Mouse (Mus musculus): ENCODE results near the gene Slc9a6.

Gene Slc9a6

GRCm38 (mm10) chrX:56665226-56665973 lies 55.8 kb downstream of the Slc9a6 start:
- no peak for DNase-seq (ENCODE audit: inconsistent ontology term)

- no peak for DNase-seq (ENCODE audit: inconsistent ontology term)
Measured at GRCm38 (mm10) chrX:56667296-56667695, 57.7 kb downstream of the Slc9a6 start.

- no peak for DNase-seq (ENCODE audit: inconsistent ontology term)
Measured at GRCm38 (mm10) chrX:56668051-56668450, 58.5 kb downstream of the Slc9a6 start.

- no peak for DNase-seq (ENCODE audit: inconsistent ontology term)
Measured at GRCm38 (mm10) chrX:56668501-56668900, 58.9 kb downstream of the Slc9a6 start.

GRCm38 (mm10) chrX:56675556-56675955 lies 66.0 kb downstream of the Slc9a6 start:
- DNase-seq (ENCODE audit: inconsistent ontology term): no peak

- no peak for DNase-seq (ENCODE audit: inconsistent ontology term)
Measured at GRCm38 (mm10) chrX:56677736-56678135, 68.2 kb downstream of the Slc9a6 start.

- DNase-seq (ENCODE audit: inconsistent ontology term): no peak
Measured at GRCm38 (mm10) chrX:56679066-56679465, 69.5 kb downstream of the Slc9a6 start.

- DNase-seq (ENCODE audit: inconsistent ontology term): peak; percentile 70
Measured at GRCm38 (mm10) chrX:56682156-56682720, 72.7 kb downstream of the Slc9a6 start.

GRCm38 (mm10) chrX:56683521-56683920 lies 74.0 kb downstream of the Slc9a6 start:
- no peak for DNase-seq (ENCODE audit: inconsistent ontology term)

- DNase-seq (ENCODE audit: inconsistent ontology term): no peak
Measured at GRCm38 (mm10) chrX:56692554-56692953, 83.0 kb downstream of the Slc9a6 start.

GRCm38 (mm10) chrX:56694539-56694938 lies 85.0 kb downstream of the Slc9a6 start:
- DNase-seq (ENCODE audit: inconsistent ontology term): no peak

- no peak for DNase-seq (ENCODE audit: inconsistent ontology term)
Measured at GRCm38 (mm10) chrX:56697199-56697780, 87.7 kb downstream of the Slc9a6 start.

- peak; percentile 17 for DNase-seq (ENCODE audit: inconsistent ontology term)
Measured at GRCm38 (mm10) chrX:56697886-56698285, 88.3 kb downstream of the Slc9a6 start.

- no peak for DNase-seq (ENCODE audit: inconsistent ontology term)
Measured at GRCm38 (mm10) chrX:56701261-56701660, 91.7 kb downstream of the Slc9a6 start.

GRCm38 (mm10) chrX:56703965-56704562 lies 94.5 kb downstream of the Slc9a6 start:
- no peak for DNase-seq (ENCODE audit: inconsistent ontology term)

- DNase-seq (ENCODE audit: inconsistent ontology term): peak; percentile 22
Measured at GRCm38 (mm10) chrX:56708592-56709370, 99.2 kb downstream of the Slc9a6 start.

- DNase-seq (ENCODE audit: inconsistent ontology term): no peak
Measured at GRCm38 (mm10) chrX:56710522-56710921, 101.0 kb downstream of the Slc9a6 start.

- no peak for DNase-seq (ENCODE audit: inconsistent ontology term)
Measured at GRCm38 (mm10) chrX:56712666-56713065, 103.1 kb downstream of the Slc9a6 start.

Measured in Muller cell, postnatal 12 days (primary cell).